Mouse (Mus musculus): ENCODE measurements around the gene Ninj2. TPM values are rescaled to one million over a fixed set of nuclear protein-coding genes. Genes with fewer than 3 reads are reported as not detected.
"Not testable (repeated sequence)": the region's sequence is repeated elsewhere in the genome, so short reads cannot be mapped to it uniquely, and the experiment has no call there.

The Ninj2 gene
- total RNA-seq (2021): not detected
- long read RNA-seq, experiment 1, partial matches to known transcripts: 0 of 2 reads
- long read RNA-seq, experiment 1, other reads (novel, unspliced or antisense): 2 of 2 reads
- long read RNA-seq, experiment 2, partial matches to known transcripts: 0 of 1 reads
- long read RNA-seq, experiment 2, other reads (novel, unspliced or antisense): 1 of 1 reads

- DNase-seq: no peak
Measured at GRCm38 (mm10) chr6:120093100-120093499, at the start of gene Ninj2. Gene Ninj2, plus strand, starts transcription at chr6:120093350.

GRCm38 (mm10) chr6:120045406-120045805 is 47.7 kb upstream of the Ninj2 start:
- DNase-seq: no peak

DNA sequence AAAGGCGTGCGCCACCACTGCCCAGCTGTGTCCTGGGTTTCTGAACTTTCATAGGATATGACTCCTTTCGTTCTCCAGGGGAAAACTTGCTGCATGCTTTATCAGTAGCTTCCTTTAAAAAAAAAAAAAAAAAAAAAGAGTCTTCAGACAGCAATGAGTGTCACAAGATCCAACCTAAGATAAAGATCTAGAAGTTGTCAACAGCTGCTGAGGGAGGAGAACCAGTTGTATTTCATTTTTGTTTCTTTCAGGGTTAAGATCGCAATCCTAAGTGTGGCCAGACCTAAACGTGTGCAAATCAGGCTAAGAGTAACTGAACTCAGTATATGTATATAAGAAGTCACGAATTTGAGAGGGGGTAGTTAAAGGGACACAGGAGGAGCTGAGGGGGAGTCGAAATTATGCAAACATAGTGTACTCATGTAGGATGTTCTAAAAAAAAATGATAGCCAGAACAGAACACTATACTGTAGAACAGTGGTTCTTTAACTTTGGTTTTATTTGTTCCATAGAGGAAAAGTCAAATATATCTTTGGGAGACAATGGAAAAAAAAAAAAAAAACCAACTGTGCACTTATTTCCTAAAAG is 45.4 kb upstream of the Ninj2 start:
- no peak for DNase-seq

- no peak for DNase-seq
Measured at GRCm38 (mm10) chr6:120054412-120054811, 38.7 kb upstream of the Ninj2 start.

GRCm38 (mm10) chr6:120055666-120056540 is 37.2 kb upstream of the Ninj2 start:
- no peak for DNase-seq

DNA sequence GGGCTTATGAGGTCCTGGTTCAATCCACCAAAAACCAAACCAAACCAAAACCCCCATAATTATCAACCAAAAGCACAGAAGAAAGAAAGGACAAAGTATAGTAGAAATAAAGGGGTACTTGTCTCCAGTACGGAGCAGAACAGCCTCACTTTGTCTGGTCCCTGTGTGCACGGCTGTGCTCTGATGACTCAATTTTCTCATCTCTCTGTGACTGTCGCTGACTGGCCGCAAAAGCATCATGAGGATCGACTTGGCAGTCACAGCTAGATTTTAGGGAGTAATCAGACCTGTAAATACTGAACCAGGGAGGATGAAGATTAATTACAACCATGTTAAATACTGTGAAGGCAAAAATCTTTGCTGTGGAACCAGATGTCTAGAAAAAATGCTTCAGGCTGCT is 30.2 kb upstream of the Ninj2 start:
- DNase-seq: no peak

DNA sequence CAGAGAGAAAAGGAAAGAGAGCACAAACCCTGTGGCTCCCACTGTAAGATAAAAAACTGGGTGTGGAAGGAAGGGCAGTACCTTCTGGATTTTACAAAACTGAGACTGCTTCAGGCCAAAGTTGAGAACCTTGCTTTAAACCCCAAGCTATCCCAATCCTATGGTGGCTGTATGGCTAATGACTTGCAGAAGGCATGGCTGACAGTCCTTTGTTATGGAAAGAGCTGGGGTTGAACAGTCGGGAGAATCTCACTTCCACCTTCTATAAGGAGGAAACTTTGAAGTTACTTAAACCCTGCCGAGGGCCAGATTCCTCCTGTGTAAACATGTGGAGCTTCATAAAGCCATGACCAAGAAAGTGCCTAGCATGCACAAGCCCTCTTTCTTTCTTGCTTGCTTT is 28.5 kb upstream of the Ninj2 start:
- no peak for DNase-seq

DNA sequence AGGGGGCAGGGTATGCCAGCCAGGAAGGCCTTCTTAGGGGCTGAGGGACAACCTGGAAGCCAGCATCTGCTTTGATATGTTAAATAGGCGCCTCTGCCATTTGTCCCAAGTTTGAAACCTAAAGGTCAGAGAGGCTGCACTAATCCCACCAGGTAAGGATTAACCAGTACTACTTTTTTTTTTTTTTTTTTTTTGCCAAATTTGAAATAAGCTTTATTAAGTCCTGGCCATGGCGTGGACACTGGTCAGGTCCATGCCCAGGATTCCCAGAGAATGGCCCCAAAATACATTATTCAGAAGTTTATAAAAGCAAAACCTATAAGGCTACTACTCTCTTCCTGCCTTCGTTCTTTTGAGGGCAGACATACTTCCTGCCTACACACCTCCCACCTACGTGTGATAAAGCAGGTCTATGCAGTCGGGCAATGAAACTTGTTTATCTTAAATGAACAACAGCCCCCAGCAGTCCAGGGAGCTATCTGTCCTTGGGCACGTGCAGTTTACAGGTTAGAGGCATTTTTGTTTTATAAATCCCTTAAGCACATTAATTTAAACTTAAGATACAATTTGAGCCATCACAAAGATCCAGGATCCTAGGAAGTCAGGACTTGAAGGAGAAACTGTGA is 27.5 kb upstream of the Ninj2 start:
- no peak for DNase-seq

DNA sequence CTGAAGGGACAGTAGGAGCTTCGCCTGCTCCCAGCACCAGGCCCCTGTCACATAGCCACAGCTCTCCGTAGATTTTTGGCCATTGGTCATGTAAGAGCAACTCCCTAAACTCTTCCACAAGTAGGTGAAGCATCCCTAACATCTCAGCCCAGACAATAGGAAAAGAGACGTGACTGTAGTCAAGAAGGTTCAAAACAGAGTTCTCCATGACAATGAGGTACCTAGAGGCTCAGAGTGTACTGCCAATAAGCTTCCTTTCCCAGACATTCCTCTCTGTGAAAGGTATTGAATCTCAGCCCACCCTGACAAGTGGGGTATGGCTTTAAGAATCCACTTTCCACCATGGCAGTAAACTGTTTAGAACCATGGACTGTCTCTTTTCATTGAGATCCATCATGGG is 23.6 kb upstream of the Ninj2 start:
- no peak for DNase-seq

GRCm38 (mm10) chr6:120072630-120073029 is 20.5 kb upstream of the Ninj2 start:
- no peak for DNase-seq

GRCm38 (mm10) chr6:120076619-120077450 is 16.3 kb upstream of the Ninj2 start:
- no peak for DNase-seq

DNA sequence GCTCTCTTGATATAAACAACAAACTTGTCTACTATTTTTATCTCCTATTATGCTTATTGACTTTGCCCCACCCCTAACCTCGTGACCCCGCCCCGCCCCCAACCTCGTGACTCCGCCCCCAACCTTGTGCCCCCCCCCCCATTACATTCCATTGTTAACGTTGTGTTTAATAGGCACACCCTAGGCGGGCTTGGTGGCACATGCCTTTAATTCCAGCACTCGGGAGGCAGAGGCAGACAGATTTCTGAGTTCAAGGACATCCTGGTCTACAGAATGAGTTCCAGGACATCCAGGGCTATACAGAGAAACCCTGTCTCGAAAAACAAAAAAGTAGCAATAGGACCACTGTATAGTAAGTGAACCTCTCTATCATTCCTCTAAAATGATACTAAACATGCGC is 13.6 kb upstream of the Ninj2 start:
- DNase-seq: no peak

GRCm38 (mm10) chr6:120081516-120081915 is 11.6 kb upstream of the Ninj2 start:
- no peak for DNase-seq

DNA sequence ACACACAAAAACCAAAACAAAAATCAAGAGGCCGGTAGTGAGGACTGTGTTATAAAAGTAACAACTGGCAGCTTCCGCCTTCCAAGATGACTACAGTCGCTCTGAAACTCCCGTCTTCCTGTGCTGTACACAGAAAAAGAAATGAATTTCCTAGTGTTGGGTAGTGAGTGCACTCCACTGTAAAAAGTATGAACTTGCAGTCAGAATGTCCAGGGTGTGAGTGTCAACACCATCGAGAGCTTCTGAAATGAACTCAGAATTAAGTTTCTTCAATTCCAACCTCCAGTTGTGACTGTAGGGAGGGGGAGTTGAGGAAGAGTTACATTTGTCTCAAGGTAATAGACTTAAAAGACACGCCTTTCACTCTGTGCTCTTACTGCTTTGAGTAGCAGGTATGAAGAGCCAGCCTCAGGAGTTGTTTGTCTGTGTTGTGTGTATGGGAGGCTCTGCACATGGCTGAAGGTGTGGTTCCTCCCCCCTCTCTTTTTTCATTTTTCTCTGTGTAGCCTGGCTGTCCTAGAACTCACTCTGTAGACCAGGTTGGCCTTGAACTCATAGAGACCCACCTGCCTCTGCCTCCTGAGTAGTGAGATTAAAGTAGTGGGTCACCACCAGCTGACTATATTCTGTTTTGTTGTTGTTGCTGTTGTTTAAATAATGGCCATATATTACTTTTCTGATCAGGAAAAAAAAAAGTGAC is 10.7 kb upstream of the Ninj2 start:
- no peak for DNase-seq

GRCm38 (mm10) chr6:120082951-120083411 is 10.2 kb upstream of the Ninj2 start:
- no peak for DNase-seq

GRCm38 (mm10) chr6:120083442-120083841 is 9.7 kb upstream of the Ninj2 start:
- DNase-seq: no peak

- DNase-seq: no peak
Measured at GRCm38 (mm10) chr6:120084983-120085382, 8.2 kb upstream of the Ninj2 start.

GRCm38 (mm10) chr6:120085832-120086231 is 7.3 kb upstream of the Ninj2 start:
- DNase-seq: no peak

DNA sequence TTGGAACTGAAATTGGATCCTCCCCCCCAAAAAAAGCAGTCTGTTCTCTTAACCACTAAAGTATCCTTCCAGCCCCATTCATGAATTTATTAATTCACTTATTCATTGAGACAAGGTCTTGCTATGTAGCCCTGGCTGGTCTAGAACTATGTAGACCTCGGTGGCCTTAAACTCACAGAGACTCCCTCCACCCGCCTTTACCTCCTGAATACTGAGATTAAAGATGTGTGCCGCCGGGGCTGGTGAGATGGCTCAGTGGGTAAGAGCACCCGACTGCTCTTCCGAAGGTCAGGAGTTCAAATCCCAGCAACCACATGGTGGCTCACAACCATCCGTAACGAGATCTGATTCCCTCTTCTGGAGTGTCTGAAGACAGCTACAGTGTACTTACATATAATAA is 6.1 kb upstream of the Ninj2 start:
- not testable (repeated sequence) for DNase-seq

- no peak for DNase-seq
Measured at GRCm38 (mm10) chr6:120090712-120091248, 2.4 kb upstream of the Ninj2 start.

DNA sequence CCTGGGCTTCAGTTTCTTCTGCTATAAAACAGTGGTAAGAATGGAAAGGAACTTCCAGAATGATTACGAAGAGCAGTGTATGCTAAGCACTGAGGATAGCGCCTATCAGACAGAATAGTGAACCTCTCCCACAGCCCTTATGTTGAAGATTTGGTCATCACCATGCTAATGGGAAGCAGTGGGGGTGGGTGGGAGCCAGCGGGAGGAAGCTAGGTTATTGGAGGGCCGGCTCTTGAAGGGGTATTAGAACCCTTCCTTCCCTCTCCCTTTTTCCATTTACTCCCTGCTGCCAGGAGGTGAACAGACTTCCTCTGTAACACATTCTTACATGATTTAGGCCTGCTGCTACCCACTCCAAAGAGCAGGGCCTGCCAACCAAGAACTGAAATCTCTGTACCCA is 1.2 kb upstream of the Ninj2 start:
- no peak for DNase-seq

Measured in gastrocnemius, postnatal 10 days (tissue).